Mouse (Mus musculus) frontal cortex, postnatal 14 days (tissue): ENCODE measurements at regions not wholly inside any gene's neighbourhood (a gene's known extent, or its start where the extent isn't known, plus 50 kb on each side); places are given as distances from the start of the nearest gene placed in this dataset.

Source experiments
- DNase-seq, 2 experiments: peaks; one replicate each; pipeline ENCODE4 v3.0.0; 2022; ENCODE audit warnings: low spot score in 2 of 2

DNA sequence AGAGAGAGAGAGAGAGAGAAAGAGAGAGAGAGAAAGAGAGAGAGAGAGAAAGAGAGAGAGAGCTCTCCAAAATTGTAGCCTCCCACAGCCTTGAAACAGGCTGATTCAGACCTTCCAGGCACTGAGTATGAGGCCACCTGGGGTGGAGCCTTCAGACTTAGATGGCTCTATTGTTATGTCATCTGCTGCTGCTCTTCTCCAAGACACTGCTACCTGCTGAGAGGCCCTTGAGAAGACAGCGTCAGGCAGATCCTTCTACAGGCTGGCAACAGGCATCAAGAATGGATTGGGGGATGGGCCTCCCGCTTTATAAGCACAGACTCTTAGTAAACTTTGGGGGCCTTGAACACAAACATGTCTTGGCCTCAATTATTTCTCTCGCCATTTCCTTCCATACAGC is 1340.9 kb upstream of the Adgrl3 start:
- DNase-seq: no peak

DNA sequence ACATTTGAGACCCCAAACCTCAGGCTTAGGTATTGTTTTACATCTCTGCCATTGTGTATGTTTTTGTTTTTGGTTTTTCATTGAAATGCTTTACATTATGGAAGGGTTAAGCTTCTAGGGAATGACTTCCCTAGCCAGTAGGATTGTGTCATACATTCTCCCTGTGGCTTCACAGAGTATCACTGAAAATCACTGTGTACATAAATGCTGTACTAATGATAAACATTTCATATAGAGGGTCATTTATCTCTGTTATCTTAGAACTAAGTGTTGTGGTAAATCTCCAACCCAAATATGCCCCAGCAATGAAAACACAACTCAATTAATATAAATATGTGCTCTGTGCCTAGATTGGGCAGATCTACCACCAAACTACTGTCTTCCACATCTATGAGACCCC is 1339.6 kb upstream of the Adgrl3 start:
- no peak for DNase-seq

DNA sequence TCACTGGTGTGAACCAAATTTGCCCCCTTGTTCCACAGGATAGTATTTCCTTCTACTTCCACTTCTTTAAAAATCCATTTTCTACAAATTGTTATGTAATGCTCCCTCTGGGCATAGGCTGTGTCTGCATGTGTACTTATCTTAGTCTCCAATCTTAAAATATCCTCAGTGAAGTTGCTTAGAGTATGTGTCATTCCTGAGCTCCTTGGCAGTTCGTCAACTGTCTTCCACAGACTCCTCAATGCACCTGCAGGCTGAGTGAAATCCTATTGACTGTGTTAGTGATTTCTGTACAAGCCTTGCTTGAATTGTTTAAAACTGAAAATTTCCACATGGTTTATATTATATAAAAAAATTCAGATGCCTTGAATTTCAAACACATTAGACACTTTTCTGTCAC is 1313.3 kb upstream of the Adgrl3 start:
- no peak for DNase-seq

DNA sequence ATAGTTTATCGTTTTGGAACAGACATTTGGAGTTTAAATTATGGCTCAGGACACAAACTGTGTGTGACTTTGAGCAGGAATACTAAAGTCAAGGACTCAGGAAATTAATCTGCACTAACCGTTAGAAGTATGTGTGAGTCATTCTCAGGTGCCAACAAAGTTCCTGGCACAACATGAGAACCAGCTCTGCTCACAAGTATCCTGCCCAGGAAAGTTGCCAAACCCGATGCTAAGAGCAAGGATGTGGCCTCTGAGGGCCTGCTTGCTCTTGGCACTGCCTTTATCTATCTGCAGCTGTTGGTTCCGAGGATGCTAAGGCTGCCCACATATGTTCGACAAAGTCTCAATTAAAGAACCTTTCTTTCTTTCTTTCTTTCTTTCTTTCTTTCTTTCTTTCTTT is 1285.1 kb upstream of the Adgrl3 start:
- DNase-seq: no peak

DNA sequence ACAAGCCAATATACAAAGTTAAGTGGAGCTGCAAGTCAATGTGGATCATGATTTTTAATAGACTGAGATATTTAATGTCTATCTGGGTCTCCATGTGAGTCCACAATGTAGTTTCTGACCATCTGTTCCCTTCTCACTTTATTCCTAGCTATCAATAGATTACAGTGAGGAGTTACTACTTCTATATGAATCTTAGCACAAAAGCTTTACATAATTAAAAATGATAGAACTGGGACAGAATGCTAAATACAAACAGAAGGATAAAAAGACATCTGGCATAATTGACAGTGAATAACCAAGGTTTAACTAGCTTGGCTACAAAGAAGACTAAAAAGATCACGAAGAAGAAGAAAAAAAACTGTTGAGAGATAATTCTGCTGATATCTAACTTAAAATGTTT is 1235.5 kb upstream of the Adgrl3 start:
- no peak for DNase-seq

DNA sequence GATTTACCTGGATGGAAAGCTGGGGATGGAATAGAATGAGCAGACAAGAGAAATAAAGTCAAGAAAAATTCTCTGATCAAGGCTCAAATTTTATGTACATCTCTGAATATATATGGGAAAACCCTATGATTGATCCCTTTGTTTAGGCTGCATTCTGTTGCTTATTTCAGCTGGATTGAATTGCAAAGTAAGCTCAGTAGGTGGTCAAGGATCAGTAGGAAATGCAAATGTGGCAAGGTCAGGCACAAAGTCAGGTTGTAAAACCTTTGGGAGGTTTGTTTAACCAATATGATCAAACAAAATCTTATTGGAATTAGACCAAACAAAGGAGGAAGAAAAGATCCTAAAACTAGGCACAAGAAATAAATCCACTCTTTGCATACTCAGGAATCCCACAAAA is 1193.4 kb upstream of the Adgrl3 start:
- DNase-seq: no peak

DNA sequence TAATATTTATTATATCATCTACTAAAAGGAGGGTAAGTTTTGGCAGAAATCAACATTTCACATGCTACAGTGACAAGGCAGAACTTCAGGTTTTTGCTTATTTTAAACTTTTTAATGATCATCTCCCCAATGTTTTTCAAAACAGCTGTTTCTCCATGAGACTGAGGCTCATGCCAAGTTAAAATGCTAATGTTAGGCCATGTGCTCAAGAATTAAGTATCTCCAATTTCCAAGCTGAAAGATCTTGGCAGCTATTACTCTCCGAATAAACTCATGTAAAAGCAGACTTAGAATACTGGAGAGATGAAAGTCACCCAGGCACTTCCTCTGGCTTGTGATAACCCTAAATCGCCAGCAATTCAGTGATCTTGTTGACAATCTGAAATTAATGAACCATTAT is 1173.5 kb upstream of the Adgrl3 start:
- DNase-seq: no peak

DNA sequence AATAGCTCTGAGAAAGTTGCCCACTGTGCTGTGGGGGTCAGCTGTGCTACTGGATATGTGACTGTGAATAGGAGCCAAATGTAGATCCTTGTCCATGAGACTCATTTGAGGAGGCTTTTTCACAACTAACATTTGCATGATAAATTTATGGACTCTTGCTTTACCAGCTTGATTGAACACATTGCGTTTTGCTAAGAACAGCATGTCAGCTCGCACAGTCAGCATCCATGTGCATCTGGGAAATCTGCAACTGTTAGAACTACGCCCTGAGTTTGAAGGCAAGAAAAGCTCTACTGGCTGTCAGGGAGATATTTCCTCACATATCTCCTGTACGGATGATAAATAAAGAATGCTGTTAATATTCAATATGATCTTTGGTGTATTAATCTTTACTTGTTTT is 1164.1 kb upstream of the Adgrl3 start:
- peak in 1 of 2 experiments; percentile 3 for DNase-seq

DNA sequence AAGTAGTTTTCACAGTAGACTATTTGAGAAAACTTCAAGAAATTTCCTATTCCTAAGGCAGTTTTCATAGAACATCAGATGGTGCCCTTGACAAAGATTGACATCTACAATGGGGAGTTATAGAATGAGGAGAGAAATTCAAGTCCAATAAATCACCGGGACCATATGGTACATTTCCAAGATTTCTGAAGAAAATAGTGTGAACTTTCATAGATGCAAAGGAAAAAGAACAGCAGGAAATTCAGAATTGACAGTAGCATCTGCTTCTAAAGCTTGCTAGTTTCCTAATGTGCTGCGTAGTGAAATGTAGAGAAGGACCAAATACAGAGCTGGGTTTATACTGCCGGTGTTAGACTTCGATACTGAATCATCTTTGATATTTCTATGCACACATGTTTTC is 1119.2 kb upstream of the Adgrl3 start:
- DNase-seq: no peak

DNA sequence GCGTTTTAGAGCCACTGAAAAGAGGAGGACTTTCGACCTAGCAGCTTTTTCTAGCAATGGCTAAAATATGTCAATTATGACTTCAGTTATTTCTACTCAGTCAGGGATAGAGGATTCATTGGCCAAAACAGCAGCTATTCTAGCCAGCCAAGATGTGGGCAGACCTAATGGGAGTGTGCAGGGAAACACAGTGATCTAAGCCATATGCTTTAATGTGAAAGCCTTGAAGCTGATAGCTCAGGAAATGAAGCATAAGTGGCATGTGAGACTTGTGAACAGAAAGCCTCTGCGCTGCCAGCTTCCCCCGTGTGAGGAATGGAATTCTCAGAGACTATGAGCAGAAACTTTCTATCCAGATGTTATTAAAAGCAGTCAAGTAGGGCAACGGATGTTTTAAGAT is 1114.6 kb upstream of the Adgrl3 start:
- peak in 1 of 2 experiments; percentile 3 for DNase-seq
